Comparison of ENCODE assay signal across 8 mouse cellular contexts in the genomic region with DNA sequence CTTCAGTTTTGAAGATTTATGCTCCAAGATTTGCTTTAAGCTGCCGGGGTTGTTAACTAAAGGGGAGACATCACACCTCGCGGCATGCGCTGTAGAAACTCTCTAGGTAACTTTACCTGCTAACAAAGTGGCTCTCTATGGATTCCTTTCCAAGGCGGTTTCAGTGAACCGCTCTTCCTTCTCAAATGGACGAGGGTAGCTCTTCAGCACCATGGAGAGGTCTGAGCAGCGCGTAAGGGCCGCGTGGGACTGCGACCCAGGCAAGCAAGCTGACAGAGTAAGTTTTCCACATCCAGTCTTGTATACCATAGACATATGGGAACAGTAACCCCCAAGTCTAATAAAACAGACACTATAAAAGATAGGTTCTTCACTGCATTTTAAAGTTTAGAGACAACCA. TPM values are rescaled to one million over a fixed set of nuclear protein-coding genes. Genes with fewer than 3 reads are reported as not detected.
DNase-seq lines count a peak whose midpoint lies in the region; ATAC-seq and TF ChIP-seq lines count a peak whose summit lies in the region.

A gene (plus strand): TSS at position 72 of the 400 bp plus-strand sequence.

- H3K27me3 ChIP-seq in heart, embryonic 10.5 days (ENCODE audit: insufficient read depth, poor library complexity, severe bottlenecking) = no peaks in the 10 kb centered on the region

- H3K4me3 ChIP-seq in heart, embryonic 10.5 days = no peak within 1 kb of the TSS
- no peak within 1 kb of the TSS for H3K4me3 ChIP-seq in lung, adult 2 months (replicated peaks; ENCODE audit: extremely low read depth, low read depth, low read length)

- ATAC-seq in cerebellum, adult (ENCODE audit: insufficient number of reproducible peaks, low FRiP score, low TSS enrichment) = no peak

- no peak for TF ChIP-seq POLR2A in lung, adult 2 months (IDR thresholded peaks at IDR 0.05; ENCODE audit: borderline replicate concordance, extremely low read depth, low read depth, low read length)

- WGBS in heart, embryonic 10.5 days = 37% methylated on average over 12 of the region's 12 CpGs
- 29% methylated on average over 12 of the region's 12 CpGs for WGBS in lung, adult 2 months

- no peaks in the 10 kb centered on the region for H3K4me1 ChIP-seq in heart, embryonic 10.5 days
- H3K4me1 ChIP-seq in lung, adult 2 months (ENCODE audit: control insufficient read depth, insufficient read depth, low read length) = no peaks in the 10 kb centered on the region

- no peaks in the 10 kb centered on the region for H3K9me3 ChIP-seq in heart, embryonic 10.5 days

- peak; percentile 4 to 55 for DNase-seq in heart, adult 18-20 months
- no peak for DNase-seq in heart, adult 11 months
- DNase-seq in embryo, embryonic 10.5 days (ENCODE audit: low spot score) = peak; percentile 78
- DNase-seq in heart, embryonic 10.5 days (ENCODE audit: low spot score) = no peak
- DNase-seq in kidney, adult 9 months = peak; percentile 33
- DNase-seq in lung, adult 2 months = peak; percentile 12
- peak; percentile 58 for DNase-seq in ovary, postnatal 36 days (ENCODE audit: low spot score)

- no peak for TF ChIP-seq CTCF in lung, adult 2 months (IDR thresholded peaks at IDR 0.05; ENCODE audit: insufficient read depth, low read length)

- H3K36me3 ChIP-seq in heart, embryonic 10.5 days = no peaks in the 10 kb centered on the region

- H3K27ac ChIP-seq in heart, embryonic 10.5 days = no peak within 1 kb of the TSS

RNA-seq across cellular contexts. Expression of the gene that starts here (rescaled TPM):
- 100 to 1,000 TPM; 143 to 167 TPM for total RNA-seq in heart, adult 18-20 months (2021)
- 71.0 and 82.1 TPM in 2 replicates for polyA plus RNA-seq in heart, embryonic 10.5 days (2016; fragmentation: Nextera tagmentation; extraction: Ambion mirVana)
- 22.5 and 29.5 TPM in 2 replicates for polyA plus RNA-seq in lung, adult 2 months (2012; rRNA removed)

Comparison
In these comparisons a context has a peak if more than half of its experiments do, and no peak if none do; other contexts are left out.
1. DNase-seq: peak in heart, adult 18-20 months (2 of 2), embryo, embryonic 10.5 days (single experiment), kidney, adult 9 months (single experiment), lung, adult 2 months (single experiment) and ovary, postnatal 36 days (single experiment); none in heart, adult 11 months (single experiment) and heart, embryonic 10.5 days (single experiment).